Mouse (Mus musculus) ES-CJ7 (cell line): ENCODE measurements around the gene Ubac1.

Source experiments
- DNase-seq: peaks from one replicate; pipeline ENCODE4 v3.0.0; 2011; ENCODE audit warnings: low read depth, low spot score

The Ubac1 gene

GRCm38 (mm10) chr2:26021561-26022257, at the start of gene Ubac1:
TSS of gene Ubac1 (minus strand) at chr2:26021747.
- DNase-seq = peak; percentile 93

DNA sequence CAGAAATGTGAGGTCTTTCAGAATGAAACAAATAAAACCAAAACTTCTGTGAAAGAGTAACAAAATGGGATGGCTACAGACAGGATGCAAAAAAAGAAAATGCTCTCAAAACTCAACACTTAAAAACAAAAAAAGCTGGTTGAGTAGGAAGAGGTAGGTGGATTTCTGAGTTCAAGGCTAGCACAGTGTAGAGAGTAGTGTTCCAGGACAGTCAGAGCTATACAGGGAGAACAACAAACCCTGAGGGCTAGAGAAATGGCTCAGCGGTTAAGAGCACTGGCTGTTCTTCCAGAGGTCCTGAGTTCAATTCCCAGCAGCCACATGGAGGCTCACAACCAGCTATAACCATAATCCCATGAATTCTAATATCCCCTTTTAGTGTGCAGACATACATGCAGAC, 47.0 kb upstream of the Ubac1 start:
- no peak for DNase-seq

- DNase-seq = peak; percentile 30
Observed at GRCm38 (mm10) chr2:26068175-26068574, 46.6 kb upstream of the Ubac1 start.

DNA sequence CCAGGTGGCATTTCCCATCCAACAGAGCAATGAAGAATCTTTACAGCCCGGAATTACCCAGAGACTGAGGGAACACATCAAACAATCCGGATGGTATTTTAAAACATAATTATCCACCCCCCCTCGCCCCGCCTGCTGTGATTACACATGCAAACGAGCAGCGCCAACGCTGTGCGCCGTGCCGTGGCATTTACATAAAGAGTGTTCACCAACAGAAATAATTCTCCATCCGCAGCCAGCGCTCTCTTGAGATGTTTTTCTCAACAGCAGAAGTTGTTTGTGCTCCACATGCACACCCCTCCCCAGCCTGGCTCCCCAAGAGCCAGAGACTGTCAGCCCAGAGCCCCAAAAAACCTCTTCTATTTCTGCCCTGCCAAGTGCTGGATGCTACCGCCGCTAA, 45.0 kb upstream of the Ubac1 start:
- DNase-seq = no peak

- DNase-seq = no peak
Observed at GRCm38 (mm10) chr2:26062742-26063427, 41.3 kb upstream of the Ubac1 start.

- DNase-seq = no peak
Observed at GRCm38 (mm10) chr2:26062241-26062640, 40.7 kb upstream of the Ubac1 start.

DNA sequence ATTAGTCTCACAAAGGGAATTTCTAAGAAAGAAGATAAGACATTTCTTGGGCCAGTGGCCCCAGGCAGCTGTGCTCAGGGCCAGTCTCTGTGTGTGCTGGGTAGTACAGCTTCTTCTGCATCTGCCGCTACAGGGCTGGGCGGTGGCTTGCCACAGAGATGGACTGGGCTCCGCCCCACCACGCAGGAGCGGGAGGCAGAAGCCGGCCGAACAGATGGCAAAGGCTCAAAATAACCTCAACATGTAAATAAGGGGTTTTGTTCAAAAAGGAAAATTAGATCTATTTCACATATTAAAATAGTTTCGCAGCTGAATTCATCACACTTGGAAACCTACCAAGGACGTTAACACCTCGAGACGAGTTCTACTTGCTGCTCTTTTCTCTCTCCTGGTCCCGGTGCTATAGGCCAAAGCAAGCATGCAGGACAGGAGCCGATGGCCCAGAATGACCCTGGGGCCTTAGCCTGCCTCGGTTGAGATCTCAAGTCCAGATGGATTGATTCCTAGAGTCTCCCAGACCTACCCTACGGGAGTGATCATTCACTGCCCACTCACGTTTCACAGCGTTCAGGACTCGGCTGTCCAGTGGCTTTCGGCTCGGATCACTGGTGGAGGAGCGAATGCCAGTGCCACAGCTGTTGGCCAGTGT, 39.6 kb upstream of the Ubac1 start:
- no peak for DNase-seq

GRCm38 (mm10) chr2:26057053-26057452, 35.5 kb upstream of the Ubac1 start:
- DNase-seq = no peak

DNA sequence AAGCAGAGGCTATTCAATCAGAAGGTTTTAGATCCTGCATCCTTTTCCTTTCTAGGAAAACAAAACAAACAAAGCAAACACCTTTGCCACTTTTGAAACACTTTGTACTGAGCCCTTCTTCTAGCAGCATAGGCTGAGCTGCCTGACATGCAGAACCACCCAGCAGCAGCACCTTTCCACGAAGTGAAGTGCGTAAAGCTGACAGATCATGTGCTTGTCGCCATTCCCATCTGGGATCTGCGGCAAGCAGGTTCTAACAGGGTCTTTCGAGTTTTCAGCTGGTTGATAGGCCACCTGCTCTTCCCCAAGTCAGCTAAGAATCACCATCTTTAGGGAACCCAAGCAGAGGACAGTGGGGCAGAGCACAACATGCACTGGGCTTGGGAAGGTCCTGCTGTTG, 34.7 kb upstream of the Ubac1 start:
- DNase-seq = peak; percentile 31

DNA sequence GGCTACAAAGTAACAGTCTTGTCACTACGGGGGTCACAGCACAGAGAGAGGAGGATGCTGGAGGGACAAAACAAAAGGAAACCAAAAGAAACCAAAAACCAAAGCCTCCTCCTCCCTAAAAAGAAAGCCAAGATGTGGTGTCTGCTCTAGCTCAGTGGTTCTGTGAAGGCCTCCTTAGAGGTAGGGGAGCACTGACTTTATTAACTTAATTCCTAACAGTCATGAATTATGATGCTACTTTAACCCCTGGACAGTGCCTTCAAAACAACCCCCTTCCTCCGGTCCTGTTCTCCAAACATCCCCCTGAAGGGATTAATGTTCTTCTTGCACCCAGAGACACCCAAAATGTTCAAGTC, 34.2 kb upstream of the Ubac1 start:
- DNase-seq = no peak

DNA sequence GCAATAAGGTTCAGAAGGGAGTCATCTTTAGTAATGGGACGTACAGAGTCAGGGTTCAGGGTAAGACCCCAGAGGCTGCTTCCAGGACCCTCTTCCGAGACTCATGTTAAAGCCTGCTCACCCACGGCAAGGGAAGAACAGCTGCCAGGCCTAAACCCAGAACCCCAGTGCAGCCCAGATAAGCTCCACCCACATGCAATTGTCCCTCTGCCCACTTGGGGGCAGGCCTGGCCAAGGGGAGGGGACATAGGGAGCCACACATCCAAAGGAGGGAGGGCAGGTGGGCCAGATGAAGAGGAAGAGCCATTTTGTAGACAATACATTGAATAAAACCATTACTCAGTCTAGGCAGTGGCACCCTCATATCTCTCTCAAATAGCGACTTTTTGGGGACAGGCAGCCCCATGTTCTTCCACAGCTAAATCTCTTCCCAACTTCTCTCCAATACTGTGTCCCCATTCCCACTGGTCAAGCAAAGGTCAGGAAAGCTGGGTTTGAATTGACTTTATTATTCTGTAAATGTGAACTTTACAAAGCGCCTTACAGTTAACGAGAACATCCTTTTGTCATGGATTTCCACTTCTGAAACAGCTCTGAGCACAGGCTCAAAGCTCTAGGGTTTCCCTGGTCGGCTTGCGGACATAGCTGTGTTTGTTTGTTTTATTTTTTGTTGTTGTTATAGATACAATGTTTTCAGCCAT, 33.6 kb upstream of the Ubac1 start:
- DNase-seq = peak; percentile 93

GRCm38 (mm10) chr2:26052806-26053205, 31.3 kb upstream of the Ubac1 start:
- DNase-seq = peak; percentile 62

DNA sequence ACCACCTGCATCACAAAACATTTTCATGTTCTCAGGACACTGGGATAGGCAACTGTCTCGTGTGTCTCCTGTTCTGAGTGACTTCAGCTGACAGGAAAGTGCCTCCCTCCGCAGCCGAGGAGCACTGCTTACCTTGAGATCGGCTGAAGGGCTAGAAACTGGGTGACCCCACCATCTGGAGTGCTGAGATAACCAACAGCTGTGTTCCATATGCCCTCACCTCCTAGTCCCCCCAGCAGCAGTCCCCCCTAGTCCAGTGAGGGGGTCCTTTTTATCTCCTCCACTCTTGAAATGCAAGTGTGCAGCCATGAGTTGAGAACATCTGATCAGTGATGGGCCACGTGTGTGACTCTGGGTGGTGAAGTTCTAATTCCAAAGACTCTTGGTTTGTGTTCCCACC, 27.3 kb upstream of the Ubac1 start:
- DNase-seq = no peak

- DNase-seq = no peak
Observed at GRCm38 (mm10) chr2:26044216-26044615, 22.7 kb upstream of the Ubac1 start.

- no peak for DNase-seq
Observed at GRCm38 (mm10) chr2:26042603-26043002, 21.1 kb upstream of the Ubac1 start.

DNA sequence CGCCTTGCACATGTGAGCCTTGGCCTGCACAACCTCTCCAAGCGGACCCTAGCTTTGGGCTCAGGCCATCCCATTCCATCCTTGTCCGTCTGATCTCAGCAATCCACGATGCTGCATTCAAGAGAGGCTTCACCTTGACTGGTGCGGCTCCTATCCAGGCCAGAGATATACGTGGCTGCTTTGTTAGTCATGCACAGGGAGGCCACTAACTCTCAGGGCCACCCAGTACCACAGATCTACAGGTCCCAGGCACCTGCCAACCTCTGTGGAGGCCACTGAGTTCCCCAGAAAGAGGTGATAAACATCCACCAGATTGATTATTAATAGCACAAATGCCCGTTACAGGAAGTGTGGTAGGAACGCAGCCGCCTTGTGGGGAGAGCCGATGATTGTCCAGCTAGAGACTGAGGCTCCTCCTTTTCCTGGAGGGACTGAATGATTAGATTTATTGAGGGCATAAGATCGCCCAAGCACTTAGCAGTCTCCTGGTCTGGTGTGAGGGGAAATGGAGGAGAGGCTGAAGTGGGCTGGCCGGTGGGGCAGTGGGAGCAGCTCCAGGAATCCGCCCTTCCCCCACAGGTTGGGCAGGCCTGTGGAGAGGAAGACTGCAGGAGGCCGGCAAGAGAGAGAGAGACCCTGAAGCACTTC, 19.7 kb upstream of the Ubac1 start:
- no peak for DNase-seq

GRCm38 (mm10) chr2:26039951-26040350, 18.4 kb upstream of the Ubac1 start:
- DNase-seq = no peak

- DNase-seq = no peak
Observed at GRCm38 (mm10) chr2:26037386-26037785, 15.8 kb upstream of the Ubac1 start.

DNA sequence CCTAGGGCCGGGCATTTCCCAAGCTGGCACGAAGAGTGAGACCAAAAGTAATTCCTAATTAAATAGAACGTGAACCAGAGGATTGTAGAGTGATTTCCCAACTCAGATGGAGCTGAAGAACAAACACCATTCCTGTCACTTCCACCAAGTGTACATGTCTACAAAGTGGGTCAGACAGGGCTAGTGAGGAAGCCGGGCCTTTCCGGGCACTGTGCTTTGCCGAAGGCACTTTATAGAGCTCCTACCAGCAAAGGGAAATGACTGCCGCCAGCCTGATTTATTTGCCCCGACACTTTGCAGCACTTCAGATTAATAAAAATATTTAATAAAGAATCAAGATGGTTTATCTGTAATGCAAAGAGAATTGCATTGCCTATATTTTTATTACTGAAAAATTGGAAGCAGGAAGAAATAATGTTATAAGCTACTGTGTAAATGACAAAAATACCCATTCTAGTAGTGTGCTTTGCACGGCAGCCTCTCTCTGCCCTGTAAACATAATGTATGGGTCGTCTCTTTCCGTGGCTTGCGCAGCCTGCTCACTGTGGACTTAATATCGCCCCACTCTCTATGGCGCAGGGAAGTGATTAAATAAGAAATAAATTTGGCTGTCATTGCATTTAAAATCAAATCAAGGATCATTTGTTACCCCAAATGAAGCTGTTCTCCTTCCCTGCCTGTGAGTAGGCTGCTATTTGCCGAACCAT, 12.9 kb upstream of the Ubac1 start:
- DNase-seq = no peak

GRCm38 (mm10) chr2:26030288-26030687, 8.7 kb upstream of the Ubac1 start:
- DNase-seq = peak; percentile 58
